ENCODE assay signal across 14 mouse cellular contexts in the genomic region with DNA sequence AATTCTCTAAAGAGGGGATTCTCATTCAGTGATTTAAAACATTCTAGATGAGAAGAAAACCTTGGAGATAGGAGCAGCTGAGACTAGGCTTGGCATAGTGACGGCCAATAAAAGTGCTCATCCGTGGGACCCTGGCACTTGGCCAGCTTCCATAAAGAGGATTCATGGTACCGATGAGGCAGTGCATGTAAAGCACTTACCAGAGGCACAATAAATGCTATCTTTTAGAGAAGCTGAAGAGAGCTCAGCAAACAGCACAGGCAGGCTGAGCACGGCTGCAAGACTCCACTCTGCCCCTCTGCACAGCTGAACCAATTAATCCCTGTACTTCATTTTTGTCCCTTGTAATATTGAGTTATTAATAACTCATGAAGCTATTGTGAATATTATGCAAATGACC.
DNase-seq lines count a peak whose midpoint lies in the region; ATAC-seq and TF ChIP-seq lines count a peak whose summit lies in the region.
"Had no signal": no experiment of that assay in that cellular context is flagged by ENCODE, and none has a peak within 500 bp of the region (broad histone marks: within the 10 kb centered on the region; RNA-seq: fewer than 3 reads in every experiment).

No protein-coding gene starts in this region.

- intact Hi-C loops in left cerebral cortex, postnatal 4 days (cut with DNase I), result no loop called here
- intact Hi-C loops in left cerebral cortex, adult 2 months (cut with DNase I), result no loop called here

- H3K27ac ChIP-seq in left cerebral cortex, adult 2 months, result no peak overlapping the region
- no peak overlapping the region for H3K27ac ChIP-seq in forebrain, embryonic 14.5 days (ENCODE audit: low read depth, low read length)
- peak overlapping the region; percentile 36; the same call in 1 of the 2 replicates for H3K27ac ChIP-seq in hindbrain, embryonic 13.5 days
- H3K27ac ChIP-seq in neural tube, embryonic 12.5 days, result no peak overlapping the region
- H3K27ac ChIP-seq: stomach, embryonic 15.5 days had no signal

- peak; percentile 56 for DNase-seq in left cerebral cortex, postnatal 4 days
- DNase-seq in left cerebral cortex, adult 2 months (ENCODE audit: extremely low spot score in 1 of 2, low spot score in 2 of 2), result no peak
- DNase-seq in forebrain, embryonic 14.5 days (ENCODE audit: low spot score), result peak; percentile 48
- DNase-seq in embryo, embryonic 10.5 days (ENCODE audit: low spot score), result no peak
- no peak for DNase-seq in natural killer cell, adult 2 months (ENCODE audit: low spot score in 2 of 2)
- DNase-seq: embryo, embryonic 11 days; kidney, postnatal 25 days; layer of hippocampus, postnatal 36 days; lung, adult 2 months; thymus, postnatal 14 days had no signal

- no peak for TF ChIP-seq CTCF in left cerebral cortex, adult 2 months (IDR thresholded peaks at IDR 0.05)

- no peak overlapping the region for H3K9ac ChIP-seq in forebrain, embryonic 14.5 days (ENCODE audit: low read length)
- H3K9ac ChIP-seq in hindbrain, embryonic 13.5 days, result no peak overlapping the region
- no peak overlapping the region for H3K9ac ChIP-seq in neural tube, embryonic 12.5 days
- H3K9ac ChIP-seq: stomach, embryonic 15.5 days had no signal

- H3K27me3 ChIP-seq in forebrain, embryonic 14.5 days (replicated peaks; ENCODE audit: control insufficient read depth, insufficient read depth, low read length), result no peaks in the 10 kb centered on the region
- no peaks in the 10 kb centered on the region for H3K27me3 ChIP-seq in hindbrain, embryonic 13.5 days
- H3K27me3 ChIP-seq in neural tube, embryonic 12.5 days (replicated peaks), result no peaks in the 10 kb centered on the region
- H3K27me3 ChIP-seq: stomach, embryonic 15.5 days had no signal

- no peak overlapping the region for H3K4me2 ChIP-seq in forebrain, embryonic 14.5 days (ENCODE audit: low read length)
- H3K4me2 ChIP-seq in hindbrain, embryonic 13.5 days, result no peak overlapping the region
- H3K4me2 ChIP-seq in neural tube, embryonic 12.5 days (replicated peaks), result no peak overlapping the region
- H3K4me2 ChIP-seq: heart, embryonic 11.5 days; stomach, embryonic 15.5 days had no signal

- no peaks in the 10 kb centered on the region for H3K36me3 ChIP-seq in forebrain, embryonic 14.5 days (ENCODE audit: control insufficient read depth, insufficient read depth, low read length)
- H3K36me3 ChIP-seq in hindbrain, embryonic 13.5 days, result no peaks in the 10 kb centered on the region
- no peaks in the 10 kb centered on the region for H3K36me3 ChIP-seq in neural tube, embryonic 12.5 days
- H3K36me3 ChIP-seq: stomach, embryonic 15.5 days had no signal

- H3K9me3 ChIP-seq in forebrain, embryonic 14.5 days (replicated peaks; ENCODE audit: control insufficient read depth, low read length), result no peaks in the 10 kb centered on the region
- no peaks in the 10 kb centered on the region for H3K9me3 ChIP-seq in hindbrain, embryonic 13.5 days
- H3K9me3 ChIP-seq in neural tube, embryonic 12.5 days, result no peaks in the 10 kb centered on the region
- H3K9me3 ChIP-seq: stomach, embryonic 15.5 days had no signal

- 22% methylated on average over 4 of the region's 4 CpGs for WGBS in forebrain, embryonic 14.5 days
- 18% methylated on average over 4 of the region's 4 CpGs for WGBS in hindbrain, embryonic 13.5 days
- 22% methylated on average over 4 of the region's 4 CpGs for WGBS in neural tube, embryonic 12.5 days

- H3K4me1 ChIP-seq in forebrain, embryonic 14.5 days (ENCODE audit: control insufficient read depth, insufficient read depth, low read length), result peaks cover 2% of the 10 kb centered on the region; the same call in 1 of the 2 replicates
- 0 out of 2 replicates have a peak, but pooled peaks cover 3% of the 10 kb centered on the region for H3K4me1 ChIP-seq in hindbrain, embryonic 13.5 days (replicated peaks)
- no peaks in the 10 kb centered on the region for H3K4me1 ChIP-seq in neural tube, embryonic 12.5 days
- H3K4me1 ChIP-seq: stomach, embryonic 15.5 days had no signal

- no peak overlapping the region for H3K4me3 ChIP-seq in left cerebral cortex, adult 2 months
- no peak overlapping the region for H3K4me3 ChIP-seq in forebrain, embryonic 14.5 days (ENCODE audit: low read depth, low read length)
- no peak overlapping the region for H3K4me3 ChIP-seq in hindbrain, embryonic 13.5 days
- no peak overlapping the region for H3K4me3 ChIP-seq in neural tube, embryonic 12.5 days
- H3K4me3 ChIP-seq: stomach, embryonic 15.5 days had no signal

- peak; percentile 46 for ATAC-seq in forebrain, embryonic 14.5 days
- ATAC-seq in hindbrain, embryonic 13.5 days (ENCODE audit: low FRiP score), result peak; percentile 87
- ATAC-seq in neural tube, embryonic 12.5 days (ENCODE audit: low FRiP score, low read depth), result peak; percentile 88

Comparison
In these comparisons a context has a peak if more than half of its experiments do, and no peak if none do; other contexts are left out.
1. DNase-seq: peak in left cerebral cortex, postnatal 4 days (single experiment) and forebrain, embryonic 14.5 days (single experiment); none in left cerebral cortex, adult 2 months (0 of 2), embryo, embryonic 10.5 days (single experiment) and natural killer cell, adult 2 months (0 of 2).
2. Peak in every context shown above with its lines, with median percentiles within 50 percentile points of each other: ATAC-seq.